ENCODE assay signal across 26 mouse cellular contexts in genomic region chr4:150015436-150015835, GRCm38 (mm10). TPM values are rescaled to one million over a fixed set of nuclear protein-coding genes. Genes with fewer than 3 reads are reported as not detected.
DNase-seq lines count a peak whose midpoint lies in the region.
"Had no signal": no experiment of that assay in that cellular context is flagged by ENCODE, and none has a peak within 500 bp of the region (broad histone marks: within the 10 kb centered on the region; RNA-seq: fewer than 3 reads in every experiment).

No protein-coding gene starts in this region.

- peak; percentile 53 for DNase-seq in adrenal gland, postnatal 25 days
- DNase-seq in adrenal gland, adult 8-10 months: no peak
- DNase-seq in thymus, postnatal 0 days (ENCODE audit: low spot score): peak; percentile 35
- DNase-seq in thymus, adult 18-20 months: no peak
- DNase-seq in testis, postnatal 10 days (ENCODE audit: low spot score): peak; percentile 66
- DNase-seq in layer of hippocampus, postnatal 25 days (ENCODE audit: extremely low spot score in 1 of 2, low spot score in 1 of 2): no peak
- no peak for DNase-seq in frontal cortex, adult 2 months (ENCODE audit: extremely low spot score in 1 of 2, low spot score in 1 of 2)
- DNase-seq: adrenal gland, postnatal 14 days; cerebellum, adult 11-12 months; cerebellum, postnatal 14 days; embryo, embryonic 11 days; gastrocnemius, postnatal 10 days; heart, postnatal 4 days; kidney, adult 9 months; liver, embryonic 13.5 days; lung, adult 2 months; lung, postnatal 14 days had no signal

- no peak overlapping the region for H3K4me3 ChIP-seq in macrophage (ENCODE audit: inconsistent target)
- H3K4me3 ChIP-seq: embryonic facial prominence, embryonic 13.5 days; erythroblast, embryonic 14.5 days; forebrain, embryonic 13.5 days; heart, embryonic 15.5 days; layer of hippocampus, adult 2 months; limb, embryonic 12.5 days; liver, embryonic 13.5 days; midbrain, embryonic 10.5 days had no signal

- H3K27ac ChIP-seq in macrophage: 0 out of 2 replicates have a peak overlapping the region, but pooled peaks have one; percentile 2
- H3K27ac ChIP-seq: embryonic facial prominence, embryonic 13.5 days; forebrain, embryonic 13.5 days; heart, embryonic 15.5 days; hindbrain, embryonic 14.5 days; layer of hippocampus, adult 2 months; limb, embryonic 12.5 days; liver, embryonic 13.5 days; midbrain, embryonic 10.5 days had no signal

- WGBS in macrophage (ENCODE audit: missing documents): 65% methylated on average over 7 of the region's 7 CpGs

- no peaks in the 10 kb centered on the region for H3K79me2 ChIP-seq in macrophage (ENCODE audit: inconsistent target)

- H3K36me3 ChIP-seq in macrophage (ENCODE audit: inconsistent target): no peaks in the 10 kb centered on the region
- H3K36me3 ChIP-seq: embryonic facial prominence, embryonic 13.5 days; heart, embryonic 15.5 days; limb, embryonic 12.5 days; liver, embryonic 13.5 days; midbrain, embryonic 10.5 days had no signal

RNA-seq across cellular contexts. Expression of gene H6pd, which starts 6.6 kb away (rescaled TPM):
- total RNA-seq in adrenal gland, postnatal 25 days (2021): 127 and 149 TPM in 2 replicates
- 100 to 1,000 TPM; 122 to 173 (median 155) TPM for total RNA-seq in adrenal gland, adult 8-10 months (2022)
- polyA plus RNA-seq in thymus, postnatal 0 days (2015; fragmentation: Nextera tagmentation; extraction: Ambion mirVana): 12.3 and 13.8 TPM in 2 replicates
- 10 to 100 TPM in 10 of 26 experiments, 1 to 10 TPM in 16; 1.4 to 23.8 (median 6.3) TPM for total RNA-seq in macrophage (2018; cell fraction: chromatin; rRNA removed)
- total RNA-seq in macrophage (2018; cell fraction: cytosol; rRNA removed): 10 to 100 TPM; 11.4 to 32.2 (median 18.9) TPM
- total RNA-seq in macrophage (2018; cell fraction: nucleus; rRNA removed): 10 to 100 TPM in 25 of 26 experiments, 1 to 10 TPM in 1; 7.6 to 43.4 (median 25.0) TPM
- polyA plus RNA-seq in macrophage (2018): 19.3 to 30.3 TPM (median 22.0 TPM) in 3 replicates
- total RNA-seq in layer of hippocampus, postnatal 25 days (2021): 1 to 10 TPM; 8.8 to 9.1 TPM
- polyA plus RNA-seq in frontal cortex, adult 2 months (2012; rRNA removed): 4.4 and 5.7 TPM in 2 replicates

Comparison
In these comparisons a context has a peak if more than half of its experiments do, and no peak if none do; other contexts are left out.
1. DNase-seq: peak in adrenal gland, postnatal 25 days (single experiment), thymus, postnatal 0 days (single experiment) and testis, postnatal 10 days (single experiment); none in adrenal gland, adult 8-10 months (single experiment), thymus, adult 18-20 months (0 of 2), layer of hippocampus, postnatal 25 days (0 of 2) and frontal cortex, adult 2 months (0 of 2).
2. RNA of gene H6pd, which starts 6.6 kb away (total RNA-seq): 122 to 173 TPM in adrenal gland, adult 8-10 months and 127 to 149 TPM in adrenal gland, postnatal 25 days; 8.8 to 9.1 TPM in layer of hippocampus, postnatal 25 days; every median in the first group is over 10 times any median in the second.